In the genomic region with DNA sequence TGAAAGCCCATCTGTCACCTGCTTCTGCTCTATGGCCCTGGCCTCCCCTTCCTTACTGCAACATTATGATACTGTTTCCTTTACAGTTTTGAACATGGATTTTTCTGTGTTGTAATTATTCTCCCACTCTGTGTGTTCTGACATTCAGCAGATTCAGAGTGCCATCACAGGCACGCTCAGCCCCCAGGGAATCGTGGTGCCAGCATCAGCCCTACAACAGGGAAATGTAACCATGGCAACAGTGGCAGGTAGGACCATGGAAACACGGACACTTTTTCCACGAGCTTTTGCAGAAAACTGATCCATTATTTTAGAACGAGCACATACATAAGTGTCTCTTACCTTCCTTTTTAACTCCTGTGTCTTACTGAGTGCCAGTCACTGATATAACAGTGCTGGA, we compare ENCODE assay signal across 14 mouse cellular contexts. TPM values are rescaled to one million over a fixed set of nuclear protein-coding genes. Genes with fewer than 3 reads are reported as not detected.
DNase-seq lines count a peak whose midpoint lies in the region; ATAC-seq lines count a peak whose summit lies in the region.
"Had no signal": no experiment of that assay in that cellular context is flagged by ENCODE, and none has a peak within 500 bp of the region (broad histone marks: within the 10 kb centered on the region; RNA-seq: fewer than 3 reads in every experiment).

No protein-coding gene starts in this region.

- no peak overlapping the region for H3K4me3 ChIP-seq in forebrain, embryonic 13.5 days
- no peak overlapping the region for H3K4me3 ChIP-seq in forebrain, embryonic 10.5 days
- H3K4me3 ChIP-seq in midbrain, embryonic 14.5 days (replicated peaks; ENCODE audit: low read depth, low read length), result no peak overlapping the region
- no peak overlapping the region for H3K4me3 ChIP-seq in midbrain, embryonic 10.5 days
- H3K4me3 ChIP-seq: limb, embryonic 12.5 days had no signal

- H3K36me3 ChIP-seq in forebrain, embryonic 13.5 days (ENCODE audit: poor library complexity, severe bottlenecking), result peaks cover 64% of the 10 kb centered on the region
- peaks cover 38% of the 10 kb centered on the region for H3K36me3 ChIP-seq in forebrain, embryonic 10.5 days (replicated peaks)
- H3K36me3 ChIP-seq in midbrain, embryonic 14.5 days (ENCODE audit: control insufficient read depth, insufficient read depth, low read length), result peaks cover 44% of the 10 kb centered on the region
- H3K36me3 ChIP-seq in midbrain, embryonic 10.5 days, result peaks cover 48% of the 10 kb centered on the region

- H3K27me3 ChIP-seq in forebrain, embryonic 13.5 days, result no peaks in the 10 kb centered on the region
- no peaks in the 10 kb centered on the region for H3K27me3 ChIP-seq in forebrain, embryonic 10.5 days (ENCODE audit: poor library complexity, severe bottlenecking)
- no peaks in the 10 kb centered on the region for H3K27me3 ChIP-seq in midbrain, embryonic 14.5 days (ENCODE audit: control insufficient read depth, insufficient read depth, low read length)
- H3K27me3 ChIP-seq in midbrain, embryonic 10.5 days (ENCODE audit: low read depth, poor library complexity, severe bottlenecking), result no peaks in the 10 kb centered on the region
- H3K27me3 ChIP-seq: limb, embryonic 12.5 days had no signal

- H3K4me2 ChIP-seq in forebrain, embryonic 13.5 days, result no peak overlapping the region
- H3K4me2 ChIP-seq in midbrain, embryonic 14.5 days (ENCODE audit: low read length), result no peak overlapping the region
- H3K4me2 ChIP-seq: limb, embryonic 12.5 days; lung, embryonic 14.5 days had no signal

- ATAC-seq in forebrain, embryonic 13.5 days, result no peak
- no peak for ATAC-seq in midbrain, embryonic 14.5 days (ENCODE audit: low FRiP score, low TSS enrichment)
- no peak for ATAC-seq in monocyte, adult 5-6 weeks (replicated peaks; ENCODE audit: insufficient number of reproducible peaks, low FRiP score, low TSS enrichment, poor library complexity, severe bottlenecking)

- 75% methylated on average over 5 of the region's 5 CpGs for WGBS in forebrain, embryonic 13.5 days
- WGBS in forebrain, embryonic 10.5 days, result 90% methylated on average over 5 of the region's 5 CpGs
- 68% methylated on average over 5 of the region's 5 CpGs for WGBS in midbrain, embryonic 14.5 days
- WGBS in midbrain, embryonic 10.5 days, result 83% methylated on average over 5 of the region's 5 CpGs

- no peaks in the 10 kb centered on the region for H3K4me1 ChIP-seq in forebrain, embryonic 13.5 days
- H3K4me1 ChIP-seq in forebrain, embryonic 10.5 days, result no peaks in the 10 kb centered on the region
- H3K4me1 ChIP-seq in midbrain, embryonic 14.5 days (ENCODE audit: control insufficient read depth, insufficient read depth, low read length), result no peaks in the 10 kb centered on the region
- H3K4me1 ChIP-seq in midbrain, embryonic 10.5 days, result no peaks in the 10 kb centered on the region
- H3K4me1 ChIP-seq: limb, embryonic 12.5 days had no signal

- peak overlapping the region; percentile 41; the same call in 1 of the 2 replicates for H3K27ac ChIP-seq in forebrain, embryonic 13.5 days
- no peak overlapping the region for H3K27ac ChIP-seq in forebrain, embryonic 10.5 days
- H3K27ac ChIP-seq in midbrain, embryonic 14.5 days (replicated peaks; ENCODE audit: low read depth, low read length), result peak overlapping the region; percentile 70
- no peak overlapping the region for H3K27ac ChIP-seq in midbrain, embryonic 10.5 days (replicated peaks)
- H3K27ac ChIP-seq: limb, embryonic 12.5 days; stomach, postnatal 0 days had no signal

- no peak for DNase-seq in forebrain, embryonic 10.5 days (ENCODE audit: extremely low spot score, low spot score)
- DNase-seq in midbrain, embryonic 14.5 days, result peak; percentile 74
- no peak for DNase-seq in midbrain, embryonic 10.5 days (ENCODE audit: low spot score)
- DNase-seq in layer of hippocampus, adult 9-10 months (ENCODE audit: low spot score), result peak; percentile 45
- peak; percentile 14 to 22 for DNase-seq in right cerebral cortex, postnatal 36 days (ENCODE audit: low spot score in 2 of 2)
- DNase-seq in cerebellum, adult 18-20 months, result no peak
- DNase-seq: adrenal gland, adult 2 months; kidney, adult 2 months; lung, embryonic 14.5 days had no signal

- no peak overlapping the region for H3K9ac ChIP-seq in forebrain, embryonic 13.5 days
- no peak overlapping the region for H3K9ac ChIP-seq in midbrain, embryonic 14.5 days (replicated peaks; ENCODE audit: low read length)
- H3K9ac ChIP-seq: limb, embryonic 12.5 days; lung, embryonic 14.5 days had no signal

- H3K9me3 ChIP-seq in forebrain, embryonic 13.5 days (replicated peaks), result no peaks in the 10 kb centered on the region
- no peaks in the 10 kb centered on the region for H3K9me3 ChIP-seq in forebrain, embryonic 10.5 days
- no peaks in the 10 kb centered on the region for H3K9me3 ChIP-seq in midbrain, embryonic 14.5 days (ENCODE audit: control insufficient read depth, low read length)
- no peaks in the 10 kb centered on the region for H3K9me3 ChIP-seq in midbrain, embryonic 10.5 days (replicated peaks)
- H3K9me3 ChIP-seq: limb, embryonic 12.5 days had no signal

RNA-seq across cellular contexts. Expression of a gene that starts 30.5 kb away (rescaled TPM):
- 29.6 and 30.5 TPM in 2 replicates for polyA plus RNA-seq in forebrain, embryonic 13.5 days (2015; fragmentation: Nextera tagmentation; extraction: Ambion mirVana)
- polyA plus RNA-seq in forebrain, embryonic 10.5 days (2016; fragmentation: Nextera tagmentation; extraction: Ambion mirVana), result 18.3 and 19.1 TPM in 2 replicates
- 21.1 and 26.0 TPM in 2 replicates for polyA plus RNA-seq in midbrain, embryonic 14.5 days (2014; fragmentation: Nextera tagmentation; extraction: Ambion mirVana)
- polyA plus RNA-seq in midbrain, embryonic 10.5 days (2016; fragmentation: Nextera tagmentation; extraction: Ambion mirVana), result 17.5 and 18.0 TPM in 2 replicates
- total RNA-seq in monocyte, adult 5-6 weeks (2017), result 26.9 to 32.1 TPM (median 29.4 TPM) in 3 replicates

RNA-seq across cellular contexts. Expression of a gene that starts 42.0 kb away (rescaled TPM):
- 4.4 and 5.3 TPM in 2 replicates for polyA plus RNA-seq in forebrain, embryonic 13.5 days (2015; fragmentation: Nextera tagmentation; extraction: Ambion mirVana)
- polyA plus RNA-seq in forebrain, embryonic 10.5 days (2016; fragmentation: Nextera tagmentation; extraction: Ambion mirVana), result 2.1 and 2.3 TPM in 2 replicates
- polyA plus RNA-seq in midbrain, embryonic 14.5 days (2014; fragmentation: Nextera tagmentation; extraction: Ambion mirVana), result 4.9 and 5.5 TPM in 2 replicates
- 0.94 and 1.9 TPM in 2 replicates for polyA plus RNA-seq in midbrain, embryonic 10.5 days (2016; fragmentation: Nextera tagmentation; extraction: Ambion mirVana)
- not detected in 3 replicates for total RNA-seq in monocyte, adult 5-6 weeks (2017)
- total RNA-seq: neutrophil, adult 5-6 weeks had no signal

Comparison
In these comparisons a context has a peak if more than half of its experiments do, and no peak if none do; other contexts are left out.
1. H3K27ac ChIP-seq: peak in forebrain, embryonic 13.5 days (single experiment) and midbrain, embryonic 14.5 days (single experiment); none in forebrain, embryonic 10.5 days (single experiment) and midbrain, embryonic 10.5 days (single experiment).
2. DNase-seq: peak in midbrain, embryonic 14.5 days (single experiment), layer of hippocampus, adult 9-10 months (single experiment) and right cerebral cortex, postnatal 36 days (2 of 2); none in forebrain, embryonic 10.5 days (single experiment), midbrain, embryonic 10.5 days (single experiment) and cerebellum, adult 18-20 months (0 of 2).